ENCODE assay signal across 13 mouse cellular contexts in genomic region chr9:61756224-61756800, GRCm38 (mm10).
DNase-seq lines count a peak whose midpoint lies in the region; ATAC-seq lines count a peak whose summit lies in the region.
"Had no signal": no experiment of that assay in that cellular context is flagged by ENCODE, and none has a peak within 500 bp of the region (broad histone marks: within the 10 kb centered on the region; RNA-seq: fewer than 3 reads in every experiment).

No protein-coding gene starts in this region.

- no peak overlapping the region for H3K27ac ChIP-seq in kidney, embryonic 16.5 days (ENCODE audit: low read length)
- no peak overlapping the region for H3K27ac ChIP-seq in embryonic facial prominence, embryonic 15.5 days (replicated peaks)
- H3K27ac ChIP-seq in hindbrain, embryonic 12.5 days = peak overlapping the region; percentile 70
- H3K27ac ChIP-seq in midbrain, embryonic 16.5 days (ENCODE audit: low read length) = peak overlapping the region; percentile 67
- H3K27ac ChIP-seq: heart, embryonic 15.5 days; liver, embryonic 14.5 days had no signal

- H3K36me3 ChIP-seq in kidney, embryonic 16.5 days (ENCODE audit: insufficient read depth, low read length) = no peaks in the 10 kb centered on the region
- H3K36me3 ChIP-seq in embryonic facial prominence, embryonic 15.5 days = no peaks in the 10 kb centered on the region
- no peaks in the 10 kb centered on the region for H3K36me3 ChIP-seq in hindbrain, embryonic 12.5 days
- no peaks in the 10 kb centered on the region for H3K36me3 ChIP-seq in midbrain, embryonic 16.5 days (ENCODE audit: control insufficient read depth, insufficient read depth, low read length)
- H3K36me3 ChIP-seq: heart, embryonic 15.5 days had no signal

- no peak overlapping the region for H3K9ac ChIP-seq in kidney, embryonic 16.5 days (replicated peaks; ENCODE audit: low read length)
- H3K9ac ChIP-seq in embryonic facial prominence, embryonic 15.5 days = no peak overlapping the region
- no peak overlapping the region for H3K9ac ChIP-seq in hindbrain, embryonic 12.5 days
- peak overlapping the region; percentile 32; the same call in 1 of the 2 replicates for H3K9ac ChIP-seq in midbrain, embryonic 16.5 days (ENCODE audit: low read depth, low read length)
- H3K9ac ChIP-seq: heart, embryonic 15.5 days; liver, embryonic 14.5 days had no signal

- DNase-seq in kidney, adult 8-10 months = no peak
- no peak for DNase-seq in T-cell, adult 2 months (ENCODE audit: low spot score)
- no peak for DNase-seq in spleen, postnatal 14 days (ENCODE audit: low spot score in 2 of 2)
- DNase-seq in liver = no peak
- DNase-seq: cerebellum, adult 8-10 months; kidney, adult 18-20 months; thymus, postnatal 4 days had no signal

- 0 out of 2 replicates have a peak overlapping the region, but pooled peaks have one; percentile 13 for H3K4me2 ChIP-seq in kidney, embryonic 16.5 days (replicated peaks; ENCODE audit: low read depth, low read length)
- H3K4me2 ChIP-seq in embryonic facial prominence, embryonic 15.5 days (replicated peaks) = no peak overlapping the region
- no peak overlapping the region for H3K4me2 ChIP-seq in hindbrain, embryonic 12.5 days (replicated peaks)
- H3K4me2 ChIP-seq in midbrain, embryonic 16.5 days (ENCODE audit: low read length) = peak overlapping the region; percentile 32; the same call in 1 of the 2 replicates
- H3K4me2 ChIP-seq: heart, embryonic 15.5 days had no signal

- 34% methylated on average over 15 of the region's 15 CpGs for WGBS in kidney, embryonic 16.5 days
- 62% methylated on average over 15 of the region's 15 CpGs for WGBS in embryonic facial prominence, embryonic 15.5 days
- WGBS in hindbrain, embryonic 12.5 days = 66% methylated on average over 15 of the region's 15 CpGs
- WGBS in midbrain, embryonic 16.5 days = 52% methylated on average over 15 of the region's 15 CpGs

- peak; percentile 36 for ATAC-seq in kidney, embryonic 16.5 days (ENCODE audit: low FRiP score, low TSS enrichment)
- ATAC-seq in embryonic facial prominence, embryonic 15.5 days (ENCODE audit: insufficient number of reproducible peaks, low FRiP score, low TSS enrichment, low read depth) = 0 out of 2 replicates have a peak, but pooled peaks have one; percentile 36
- ATAC-seq in hindbrain, embryonic 12.5 days (ENCODE audit: low FRiP score) = peak; percentile 12
- ATAC-seq in midbrain, embryonic 16.5 days = peak; percentile 56

- H3K9me3 ChIP-seq in kidney, embryonic 16.5 days (ENCODE audit: low read length) = no peaks in the 10 kb centered on the region
- H3K9me3 ChIP-seq in embryonic facial prominence, embryonic 15.5 days (replicated peaks) = no peaks in the 10 kb centered on the region
- no peaks in the 10 kb centered on the region for H3K9me3 ChIP-seq in hindbrain, embryonic 12.5 days (replicated peaks)
- H3K9me3 ChIP-seq in midbrain, embryonic 16.5 days (replicated peaks; ENCODE audit: control insufficient read depth, low read length, poor library complexity, severe bottlenecking) = no peaks in the 10 kb centered on the region
- H3K9me3 ChIP-seq: heart, embryonic 15.5 days had no signal

- H3K27me3 ChIP-seq in kidney, embryonic 16.5 days (ENCODE audit: insufficient read depth, low read length) = peaks cover 12% of the 10 kb centered on the region; the same call in 1 of the 2 replicates
- peaks cover 10% of the 10 kb centered on the region for H3K27me3 ChIP-seq in embryonic facial prominence, embryonic 15.5 days
- H3K27me3 ChIP-seq in hindbrain, embryonic 12.5 days = peaks cover 3% of the 10 kb centered on the region; the same call in 1 of the 2 replicates
- no peaks in the 10 kb centered on the region for H3K27me3 ChIP-seq in midbrain, embryonic 16.5 days (ENCODE audit: control insufficient read depth, insufficient read depth, low read depth, low read length)

- peaks cover 19% of the 10 kb centered on the region for H3K4me1 ChIP-seq in kidney, embryonic 16.5 days (ENCODE audit: insufficient read depth, low read length)
- peaks cover 14% of the 10 kb centered on the region for H3K4me1 ChIP-seq in embryonic facial prominence, embryonic 15.5 days
- H3K4me1 ChIP-seq in hindbrain, embryonic 12.5 days = peaks cover 37% of the 10 kb centered on the region
- H3K4me1 ChIP-seq in midbrain, embryonic 16.5 days (ENCODE audit: control insufficient read depth, insufficient read depth, low read length) = peaks cover 28% of the 10 kb centered on the region

- no peak overlapping the region for H3K4me3 ChIP-seq in kidney, embryonic 16.5 days (ENCODE audit: low read length)
- H3K4me3 ChIP-seq in embryonic facial prominence, embryonic 15.5 days (replicated peaks) = no peak overlapping the region
- no peak overlapping the region for H3K4me3 ChIP-seq in hindbrain, embryonic 12.5 days
- H3K4me3 ChIP-seq in midbrain, embryonic 16.5 days (ENCODE audit: low read depth, low read length) = no peak overlapping the region
- H3K4me3 ChIP-seq: heart, embryonic 15.5 days had no signal

Comparison
In these comparisons a context has a peak if more than half of its experiments do, and no peak if none do; other contexts are left out.
1. H3K27ac ChIP-seq: peak in hindbrain, embryonic 12.5 days (single experiment) and midbrain, embryonic 16.5 days (single experiment); none in kidney, embryonic 16.5 days (single experiment) and embryonic facial prominence, embryonic 15.5 days (single experiment).
2. H3K4me2 ChIP-seq: peak in kidney, embryonic 16.5 days (single experiment) and midbrain, embryonic 16.5 days (single experiment); none in embryonic facial prominence, embryonic 15.5 days (single experiment) and hindbrain, embryonic 12.5 days (single experiment).
3. Peak in every context shown above with its lines, with median percentiles within 50 percentile points of each other: ATAC-seq.